Mouse (Mus musculus) megakaryocyte, embryonic 14.5 days (primary cell): ENCODE results near the gene Selenof. TPM values are rescaled to one million over a fixed set of nuclear protein-coding genes. Genes with fewer than 3 reads are reported as not detected.

Experiments used
- H3K27me3 ChIP-seq: replicated peaks from 2 replicates; pipeline ENCODE3; 2012; ENCODE audit warnings: inconsistent platforms
- H3K36me3 ChIP-seq: replicated peaks from 2 replicates; pipeline ENCODE3; 2012; ENCODE audit warnings: low read length, inconsistent platforms, mixed read lengths
- H3K4me1 ChIP-seq: 2 replicates; pipeline ENCODE4 v1.6.1; 2012; ENCODE audit warnings: inconsistent platforms
- H3K4me3 ChIP-seq: replicated peaks from 2 replicates; pipeline ENCODE3; 2012; ENCODE audit warnings: moderate library complexity, mild to moderate bottlenecking, inconsistent platforms
- H3K9me3 ChIP-seq: 2 replicates; pipeline ENCODE4 v1.6.1; 2012; ENCODE audit warnings: inconsistent platforms
- FLI1 ChIP-seq: IDR thresholded peaks from 2 replicates; pipeline ENCODE4 v1.6.1; 2012; ENCODE audit warnings: low read length, inconsistent platforms, mixed read lengths
- GATA1 ChIP-seq: IDR thresholded peaks from 3 replicates; pipeline ENCODE4 v1.6.1; 2012; ENCODE audit warnings: mixed read lengths, low read length, inconsistent platforms, borderline replicate concordance
- polyA plus RNA-seq: library from polyadenylated mRNA; stranded (reverse); fragments of >175 nt; gene quantifications from 2 replicates; pipeline ENCODE4 v1.2.3, GENCODE M21; 2012; ENCODE audit warnings: low replicate concordance; ENCODE audit not compliant: insufficient read depth

Gene Selenof
- polyA plus RNA-seq, 1 experiment = 35.5 TPM

DNA sequence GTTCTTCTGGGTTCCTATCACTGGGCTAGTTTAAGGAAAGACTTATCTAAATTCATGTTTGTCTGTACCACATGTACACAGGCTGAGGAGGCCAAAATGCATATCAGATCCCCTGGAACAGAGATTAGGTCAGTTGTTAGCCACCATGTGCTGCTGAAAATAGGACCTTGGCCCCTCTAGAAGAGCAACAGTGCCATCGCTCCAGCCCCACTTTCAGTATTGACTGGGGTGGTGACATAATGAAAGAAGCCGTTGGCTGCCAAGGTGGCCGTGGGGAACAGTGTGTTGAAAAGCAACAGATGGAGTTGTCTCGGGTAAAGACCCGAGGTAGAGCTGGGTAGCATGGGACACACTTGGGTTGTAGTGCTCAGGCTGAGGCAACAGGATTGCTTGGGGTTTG lies 9.7 kb downstream of the Selenof start:
- Histone ChIP-seq H3K9me3 (no peaks in the 10 kb centered on the region), H3K36me3 (peaks cover 88% of the 10 kb centered on the region), H3K27me3 (no peaks in the 10 kb centered on the region), H3K4me1 (peaks cover 73% of the 10 kb centered on the region), H3K4me3 (no peak overlapping the region)
- TF ChIP-seq FLI1 (no peak), GATA1 (no peak)

DNA sequence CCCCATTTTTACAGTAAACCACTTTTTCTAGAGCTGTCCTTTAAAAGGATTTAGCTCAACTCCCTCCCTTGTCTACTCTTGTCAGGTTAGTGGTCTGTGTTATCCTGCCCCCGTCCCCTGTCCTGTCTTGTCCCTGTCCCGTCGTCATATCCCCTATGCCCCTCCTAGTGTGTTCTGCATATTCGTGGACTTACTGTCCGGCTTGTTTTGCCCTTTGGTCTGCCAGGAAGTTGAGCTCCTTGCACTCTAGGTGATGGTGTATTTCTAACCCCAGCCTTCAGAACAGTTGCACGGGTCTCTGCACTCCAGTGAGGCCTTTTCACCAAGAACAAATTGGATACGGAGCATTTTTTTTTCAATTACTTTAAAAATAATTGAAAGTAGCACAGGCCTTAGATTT lies 10.2 kb downstream of the Selenof start:
- Histone ChIP-seq H3K36me3 (peaks cover 85% of the 10 kb centered on the region), H3K4me1 (peaks cover 74% of the 10 kb centered on the region)

DNA sequence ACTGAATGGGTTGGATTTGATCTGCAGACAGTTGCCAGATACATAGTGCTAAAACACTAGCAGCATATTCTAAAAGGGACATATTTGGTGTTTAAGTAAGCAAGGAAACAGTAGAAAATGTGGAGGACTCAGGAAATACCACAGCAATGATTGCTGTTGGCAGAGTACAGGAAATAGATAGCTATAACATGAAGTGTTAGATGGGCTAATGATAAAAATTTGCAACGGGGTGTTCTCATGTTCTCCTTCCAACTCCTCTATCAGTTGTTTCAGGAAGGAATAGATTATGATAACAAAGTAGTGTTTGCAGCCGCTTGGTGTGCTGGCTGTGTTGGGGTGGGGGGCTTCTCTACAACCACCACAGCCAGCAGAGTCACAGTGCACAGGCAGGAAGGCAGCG lies 11.7 kb downstream of the Selenof start:
- Histone ChIP-seq H3K4me1 (peaks cover 78% of the 10 kb centered on the region), H3K27me3 (no peaks in the 10 kb centered on the region), H3K36me3 (peaks cover 84% of the 10 kb centered on the region), H3K4me3 (no peak overlapping the region), H3K9me3 (no peaks in the 10 kb centered on the region)
- TF ChIP-seq FLI1 = no peak
- TF ChIP-seq GATA1 = no peak

More for the DNA sequence above, 10.2 kb downstream of the Selenof start:
- no peak overlapping the region for H3K4me3 ChIP-seq
- H3K9me3 ChIP-seq = no peaks in the 10 kb centered on the region
- H3K27me3 ChIP-seq = no peaks in the 10 kb centered on the region
- TF ChIP-seq FLI1 (no peak), GATA1 (no peak)

DNA sequence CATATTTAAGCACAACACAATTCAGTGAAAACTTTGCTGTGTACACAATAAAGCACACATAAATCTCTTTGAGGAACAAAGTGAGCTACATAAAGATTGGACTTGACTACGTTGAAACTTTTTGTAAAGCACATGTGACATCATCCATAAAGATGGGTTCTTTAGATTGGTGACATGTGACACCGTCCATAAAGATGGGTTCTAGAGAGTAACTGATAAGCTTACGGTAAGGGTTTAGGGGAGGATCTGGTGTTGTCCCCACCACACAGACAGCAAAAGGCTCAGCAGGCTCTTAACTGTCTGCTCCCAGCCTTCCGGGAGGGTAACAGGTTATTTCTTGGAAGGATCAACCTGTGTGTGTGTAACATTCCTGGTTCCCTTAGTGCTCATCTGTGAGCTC lies 12.2 kb downstream of the Selenof start:
- Histone ChIP-seq H3K9me3 (no peaks in the 10 kb centered on the region), H3K27me3 (no peaks in the 10 kb centered on the region), H3K36me3 (peaks cover 84% of the 10 kb centered on the region), H3K4me3 (no peak overlapping the region), H3K4me1 (peaks cover 80% of the 10 kb centered on the region)
- no peak for TF ChIP-seq GATA1
- no peak for TF ChIP-seq FLI1

DNA sequence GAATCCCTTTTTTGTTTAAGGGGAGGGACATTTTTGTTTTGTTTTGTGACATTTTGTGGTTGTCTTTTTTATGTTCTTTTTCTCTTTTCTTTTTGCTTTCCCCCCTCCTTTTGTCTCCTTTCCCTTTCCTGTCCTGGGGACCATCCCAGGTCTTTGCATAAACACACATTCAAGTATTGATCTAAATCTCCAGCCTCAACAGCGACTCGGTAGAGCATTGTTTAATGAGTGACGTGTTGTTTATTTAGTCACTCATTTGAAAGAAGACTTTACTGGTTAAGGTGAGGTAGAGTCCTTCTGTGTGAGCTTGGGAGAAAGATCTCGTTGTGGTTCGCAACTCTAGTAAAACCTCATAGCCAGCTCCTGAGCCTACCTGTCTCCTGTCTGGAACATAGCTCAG lies 13.7 kb downstream of the Selenof start:
- peaks cover 82% of the 10 kb centered on the region for H3K36me3 ChIP-seq
- peaks cover 76% of the 10 kb centered on the region for H3K4me1 ChIP-seq
- no peak overlapping the region for H3K4me3 ChIP-seq
- no peaks in the 10 kb centered on the region for H3K27me3 ChIP-seq
- 0 out of 2 replicates have a peak, but pooled peaks cover 4% of the 10 kb centered on the region for H3K9me3 ChIP-seq
- no peak for TF ChIP-seq GATA1
- TF ChIP-seq FLI1 = no peak

DNA sequence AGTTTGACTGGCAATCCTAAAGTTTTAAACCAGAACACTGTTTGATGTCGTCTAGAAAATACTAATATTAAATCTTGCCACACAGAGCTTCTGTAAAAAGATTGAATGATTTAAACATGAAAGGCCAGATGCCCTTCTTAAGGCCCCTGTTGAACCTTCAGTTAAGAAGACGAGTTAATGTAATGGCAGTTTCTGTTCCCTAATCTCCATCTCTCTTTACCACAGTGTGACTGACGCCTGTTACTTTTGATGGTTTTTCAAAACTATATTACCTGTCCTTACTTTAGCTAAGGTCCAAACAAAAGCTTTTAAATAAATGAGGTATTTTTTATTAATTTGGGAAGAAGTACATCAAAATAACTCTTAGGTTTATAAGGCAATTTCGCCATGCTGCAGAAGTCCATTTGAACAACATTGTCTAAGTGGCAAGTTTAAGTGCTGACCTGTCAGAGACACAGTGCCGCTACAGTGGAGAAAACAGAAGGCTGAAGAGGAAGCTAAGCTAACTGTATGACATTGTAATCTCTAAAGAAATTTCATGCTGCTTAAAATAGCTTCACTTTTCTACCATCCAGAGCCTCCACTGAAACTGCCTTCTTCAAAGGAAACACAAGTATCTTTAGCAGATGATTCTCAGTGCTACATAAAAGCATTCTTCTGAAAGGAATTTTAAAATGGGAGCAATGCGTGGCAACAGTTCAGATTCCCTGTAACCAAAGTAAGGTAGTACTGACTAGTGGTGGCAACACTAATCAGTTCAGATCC lies 14.9 kb downstream of the Selenof start:
- H3K36me3 ChIP-seq = peaks cover 82% of the 10 kb centered on the region
- H3K4me3 ChIP-seq = no peak overlapping the region
- H3K27me3 ChIP-seq = no peaks in the 10 kb centered on the region
- TF ChIP-seq FLI1 = no peak
- no peak for TF ChIP-seq GATA1
- H3K9me3 ChIP-seq = 0 out of 2 replicates have a peak, but pooled peaks cover 4% of the 10 kb centered on the region
- peaks cover 79% of the 10 kb centered on the region for H3K4me1 ChIP-seq

DNA sequence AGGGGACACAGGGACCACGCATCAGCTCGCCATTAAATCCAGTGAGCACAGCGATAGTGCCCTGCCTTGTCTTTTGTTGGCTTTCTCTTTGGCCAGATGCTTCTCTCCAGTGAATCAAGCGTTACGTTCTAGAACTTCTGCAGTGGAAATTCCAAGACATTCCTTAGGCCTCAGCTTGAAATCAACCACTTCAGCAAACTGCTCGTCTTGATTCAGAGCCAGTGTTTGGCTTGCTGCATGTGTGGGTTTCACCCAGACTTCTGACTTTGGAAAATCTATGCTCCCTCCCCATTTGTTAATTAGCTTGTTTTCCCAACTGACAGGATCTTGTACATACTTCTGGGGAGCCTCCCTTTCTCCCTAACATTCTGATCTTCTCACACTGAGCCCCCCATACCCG lies 16.6 kb downstream of the Selenof start:
- peaks cover 85% of the 10 kb centered on the region for H3K36me3 ChIP-seq

DNA sequence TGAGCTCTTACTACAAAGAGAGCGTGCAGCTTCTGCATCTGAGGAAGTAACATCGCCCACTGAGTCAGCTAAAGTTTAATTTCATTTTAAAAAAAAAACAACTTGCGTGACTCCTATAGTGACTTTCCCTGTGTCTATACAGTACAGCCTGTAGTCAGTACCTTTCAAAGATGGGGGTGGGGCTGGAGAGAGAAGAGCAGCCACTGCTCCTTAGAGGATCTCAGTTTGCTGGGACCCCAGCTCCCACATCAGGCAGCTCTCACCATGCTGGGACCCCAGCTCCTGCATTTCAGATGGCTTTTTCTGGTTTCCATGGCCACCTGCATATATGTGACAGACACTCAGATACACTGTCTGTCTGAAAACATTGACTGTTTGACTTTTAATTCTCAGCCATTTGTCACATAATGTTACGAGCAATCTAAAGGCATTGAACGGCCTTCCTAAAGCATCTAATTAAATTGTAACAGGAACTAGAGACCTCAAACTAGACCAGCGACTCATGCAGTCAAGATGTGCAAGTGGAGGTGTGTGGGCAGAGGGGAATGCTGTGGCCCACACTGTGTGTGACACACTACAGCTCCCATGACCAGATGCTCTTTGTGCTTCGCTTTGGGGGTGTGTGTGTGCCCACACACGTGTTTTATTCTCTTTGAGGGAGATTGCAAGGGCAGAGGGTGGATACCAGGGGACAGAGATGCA lies 19.2 kb downstream of the Selenof start:
- Histone ChIP-seq H3K9me3 (0 out of 2 replicates have a peak, but pooled peaks cover 4% of the 10 kb centered on the region), H3K27me3 (no peaks in the 10 kb centered on the region), H3K4me1 (peaks cover 54% of the 10 kb centered on the region), H3K36me3 (peaks cover 80% of the 10 kb centered on the region), H3K4me3 (no peak overlapping the region)
- TF ChIP-seq GATA1 (no peak), FLI1 (no peak)

More for the DNA sequence above, 16.6 kb downstream of the Selenof start:
- 0 out of 2 replicates have a peak, but pooled peaks cover 4% of the 10 kb centered on the region for H3K9me3 ChIP-seq
- no peak for TF ChIP-seq FLI1
- no peak for TF ChIP-seq GATA1
- H3K4me3 ChIP-seq = no peak overlapping the region
- H3K27me3 ChIP-seq = no peaks in the 10 kb centered on the region
- peaks cover 73% of the 10 kb centered on the region for H3K4me1 ChIP-seq

DNA sequence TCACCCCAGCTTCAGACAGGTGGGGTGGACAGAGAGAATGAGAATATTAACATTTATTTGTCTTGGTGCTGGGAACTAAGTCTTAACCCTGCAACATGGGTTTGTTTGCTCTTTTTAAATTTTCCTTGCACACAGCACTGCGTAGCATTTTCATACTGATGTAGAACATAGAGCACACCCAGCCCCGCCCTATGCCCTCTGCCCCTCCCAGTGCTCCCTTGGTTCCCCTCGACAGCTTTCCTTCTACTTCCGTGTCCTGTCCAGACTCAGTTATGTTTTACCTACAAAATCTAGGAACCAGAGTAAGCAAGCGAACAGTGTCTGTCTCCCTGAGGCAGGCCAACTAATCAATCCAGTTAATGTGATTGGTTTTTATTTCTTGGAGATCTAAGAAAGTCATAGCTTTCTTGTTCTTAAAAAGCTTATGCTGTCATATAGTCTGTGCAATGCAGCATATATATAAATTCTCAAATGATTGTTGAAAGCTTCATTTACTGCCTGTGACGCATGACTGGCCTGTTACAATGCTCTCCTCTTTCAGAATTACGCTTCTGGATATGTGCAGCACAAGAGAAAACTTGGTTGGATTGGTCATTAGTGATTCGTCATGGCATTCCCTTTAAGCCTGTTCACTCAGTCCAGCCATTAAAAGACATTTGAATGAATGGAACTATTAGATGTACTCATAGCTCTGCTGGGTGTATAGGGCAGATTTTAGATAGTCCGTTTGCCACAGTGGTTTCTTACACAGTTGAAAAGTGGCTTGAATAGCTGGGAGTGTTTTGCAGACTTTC lies 23.1 kb downstream of the Selenof start:
- Histone ChIP-seq H3K4me1 (peaks cover 24% of the 10 kb centered on the region), H3K27me3 (no peaks in the 10 kb centered on the region), H3K9me3 (0 out of 2 replicates have a peak, but pooled peaks cover 4% of the 10 kb centered on the region), H3K36me3 (peaks cover 91% of the 10 kb centered on the region), H3K4me3 (no peak overlapping the region)
- TF ChIP-seq GATA1 (no peak), FLI1 (no peak)

DNA sequence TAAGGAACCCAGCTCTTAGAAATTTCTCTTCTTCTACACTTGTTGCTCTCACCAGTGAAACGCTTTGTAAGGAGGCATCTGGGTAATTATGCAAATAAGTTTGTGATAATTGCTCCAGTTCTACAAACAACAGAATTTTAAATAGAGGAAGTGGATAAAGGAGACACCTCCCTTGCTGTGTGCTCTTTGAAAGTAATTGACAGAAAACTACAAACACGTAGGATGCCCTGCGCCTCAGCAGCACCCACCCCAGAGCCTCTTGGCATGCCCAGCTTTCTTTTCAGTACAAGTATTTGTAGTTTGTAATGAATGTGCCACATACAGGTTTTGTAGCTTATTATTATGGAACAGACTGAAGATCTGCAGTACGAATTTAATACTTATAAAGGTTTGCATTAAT lies 27.0 kb downstream of the Selenof start:
- Histone ChIP-seq H3K4me3 (no peak overlapping the region), H3K27me3 (no peaks in the 10 kb centered on the region), H3K9me3 (no peaks in the 10 kb centered on the region), H3K4me1 (peaks cover 23% of the 10 kb centered on the region), H3K36me3 (peaks cover 87% of the 10 kb centered on the region)
- TF ChIP-seq FLI1 (no peak), GATA1 (no peak)
